ENCODE assay signal across 26 mouse cellular contexts in the genomic region with DNA sequence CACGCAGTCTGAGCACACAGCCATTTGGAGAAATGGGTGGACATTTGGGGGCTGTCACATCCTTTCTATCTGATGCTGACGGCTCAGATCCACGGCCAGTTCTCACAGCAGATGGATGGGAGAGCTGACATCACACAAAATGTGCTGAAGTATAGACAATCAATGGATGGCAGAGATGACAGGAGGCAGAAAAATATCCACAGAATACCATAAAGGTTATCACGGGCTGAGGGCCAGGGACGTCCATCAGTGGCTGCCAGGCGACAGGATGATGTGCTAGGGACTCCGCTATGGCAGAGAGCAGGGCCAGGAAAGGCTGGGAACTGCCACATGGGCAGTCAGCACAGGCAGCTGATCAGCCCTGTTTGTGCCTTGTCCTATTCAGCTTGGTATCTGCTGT.
DNase-seq lines count a peak whose midpoint lies in the region; ATAC-seq and TF ChIP-seq lines count a peak whose summit lies in the region.
"Had no signal": no experiment of that assay in that cellular context is flagged by ENCODE, and none has a peak within 500 bp of the region (broad histone marks: within the 10 kb centered on the region; RNA-seq: fewer than 3 reads in every experiment).

No protein-coding gene starts in this region.

- peak; percentile 61 for DNase-seq in forebrain, embryonic 14.5 days (ENCODE audit: low spot score)
- DNase-seq in forebrain, embryonic 11.5 days (ENCODE audit: low spot score) = no peak
- DNase-seq in layer of hippocampus, postnatal 14 days (ENCODE audit: low spot score in 2 of 2) = peak; percentile 49 to 72
- DNase-seq in layer of hippocampus, postnatal 36 days = no peak
- DNase-seq in neural tube, embryonic 10.5 days (ENCODE audit: extremely low spot score, low spot score) = no peak
- peak; percentile 74 for DNase-seq in forebrain, postnatal 0 days
- DNase-seq in frontal cortex, adult 2 months (ENCODE audit: extremely low spot score in 1 of 2, low spot score in 1 of 2) = no peak
- DNase-seq: adrenal gland, postnatal 36 days; cerebellum, adult 8-10 months; gastrocnemius, postnatal 25 days; heart, adult 11 months; kidney, adult 8-10 months; kidney, postnatal 10 days; lung, embryonic 14.5 days; lung, postnatal 14 days; right cerebral cortex, postnatal 14 days had no signal

- H3K9me3 ChIP-seq in forebrain, embryonic 14.5 days (replicated peaks; ENCODE audit: control insufficient read depth, low read length) = no peaks in the 10 kb centered on the region; the same call in 1 of the 2 replicates
- H3K9me3 ChIP-seq in forebrain, embryonic 11.5 days (ENCODE audit: control insufficient read depth, low read length) = no peaks in the 10 kb centered on the region
- no peaks in the 10 kb centered on the region for H3K9me3 ChIP-seq in neural tube, embryonic 13.5 days
- no peaks in the 10 kb centered on the region for H3K9me3 ChIP-seq in forebrain, postnatal 0 days (ENCODE audit: low read length)
- H3K9me3 ChIP-seq: heart, embryonic 10.5 days; heart, embryonic 15.5 days; limb, embryonic 12.5 days; liver, embryonic 15.5 days; stomach, embryonic 15.5 days had no signal

- ATAC-seq in forebrain, embryonic 14.5 days = peak; percentile 66; the same call in 1 of the 2 replicates
- no peak for ATAC-seq in forebrain, embryonic 11.5 days (replicated peaks; ENCODE audit: low FRiP score)
- no peak for ATAC-seq in neural tube, embryonic 13.5 days (ENCODE audit: low read depth)
- peak; percentile 87 for ATAC-seq in forebrain, postnatal 0 days
- ATAC-seq: CD4-positive, CD25-positive, alpha-beta regulatory T cell, adult 4 months; intestine, embryonic 16.5 days had no signal

- H3K27me3 ChIP-seq in forebrain, embryonic 14.5 days (replicated peaks; ENCODE audit: control insufficient read depth, insufficient read depth, low read length) = no peaks in the 10 kb centered on the region
- H3K27me3 ChIP-seq in forebrain, embryonic 11.5 days (ENCODE audit: control insufficient read depth, insufficient read depth, low read length) = no peaks in the 10 kb centered on the region
- H3K27me3 ChIP-seq in neural tube, embryonic 13.5 days = no peaks in the 10 kb centered on the region
- H3K27me3 ChIP-seq in forebrain, postnatal 0 days (ENCODE audit: insufficient read depth, low read length) = no peaks in the 10 kb centered on the region
- H3K27me3 ChIP-seq: heart, embryonic 15.5 days; limb, embryonic 12.5 days; liver, embryonic 15.5 days; stomach, embryonic 15.5 days had no signal

- H3K27ac ChIP-seq in forebrain, embryonic 14.5 days (ENCODE audit: low read depth, low read length) = peak overlapping the region; percentile 75
- no peak overlapping the region for H3K27ac ChIP-seq in forebrain, embryonic 11.5 days (ENCODE audit: low read depth, low read length)
- no peak overlapping the region for H3K27ac ChIP-seq in neural tube, embryonic 13.5 days (replicated peaks)
- peak overlapping the region; percentile 60 for H3K27ac ChIP-seq in forebrain, postnatal 0 days (ENCODE audit: low read depth, low read length)
- H3K27ac ChIP-seq: heart, embryonic 10.5 days; heart, embryonic 15.5 days; limb, embryonic 12.5 days; liver, embryonic 15.5 days; stomach, embryonic 15.5 days had no signal

- 75% methylated on average over 7 of the region's 7 CpGs for WGBS in forebrain, embryonic 14.5 days
- 91% methylated on average over 7 of the region's 7 CpGs for WGBS in forebrain, embryonic 11.5 days
- 78% methylated on average over 7 of the region's 7 CpGs for WGBS in neural tube, embryonic 13.5 days
- WGBS in forebrain, postnatal 0 days = 54% methylated on average over 7 of the region's 7 CpGs

- no peak overlapping the region for H3K4me2 ChIP-seq in forebrain, embryonic 14.5 days (ENCODE audit: low read length)
- H3K4me2 ChIP-seq in forebrain, embryonic 11.5 days (ENCODE audit: low read depth, low read length, severe bottlenecking) = no peak overlapping the region
- H3K4me2 ChIP-seq in neural tube, embryonic 13.5 days = no peak overlapping the region
- H3K4me2 ChIP-seq in forebrain, postnatal 0 days (ENCODE audit: low read depth) = no peak overlapping the region
- H3K4me2 ChIP-seq: heart, embryonic 15.5 days; limb, embryonic 12.5 days; liver, embryonic 15.5 days; lung, embryonic 14.5 days; stomach, embryonic 15.5 days had no signal

- H3K9ac ChIP-seq in forebrain, embryonic 14.5 days (ENCODE audit: low read length) = no peak overlapping the region
- H3K9ac ChIP-seq in forebrain, embryonic 11.5 days (ENCODE audit: low read length) = no peak overlapping the region
- 0 out of 2 replicates have a peak overlapping the region, but pooled peaks have one; percentile 17 for H3K9ac ChIP-seq in neural tube, embryonic 13.5 days
- H3K9ac ChIP-seq in forebrain, postnatal 0 days = no peak overlapping the region
- H3K9ac ChIP-seq: heart, embryonic 15.5 days; limb, embryonic 12.5 days; liver, embryonic 15.5 days; lung, embryonic 14.5 days; stomach, embryonic 15.5 days had no signal

- H3K4me3 ChIP-seq in forebrain, embryonic 14.5 days (ENCODE audit: low read depth, low read length) = no peak overlapping the region
- H3K4me3 ChIP-seq in forebrain, embryonic 11.5 days (ENCODE audit: low read depth, low read length) = no peak overlapping the region
- no peak overlapping the region for H3K4me3 ChIP-seq in neural tube, embryonic 13.5 days
- no peak overlapping the region for H3K4me3 ChIP-seq in forebrain, postnatal 0 days (ENCODE audit: low read depth, low read length)
- H3K4me3 ChIP-seq: erythroblast, embryonic 14.5 days; heart, embryonic 10.5 days; heart, embryonic 15.5 days; limb, embryonic 12.5 days; liver, embryonic 15.5 days; myocyte; stomach, embryonic 15.5 days had no signal

- no peaks in the 10 kb centered on the region for H3K4me1 ChIP-seq in forebrain, embryonic 14.5 days (ENCODE audit: control insufficient read depth, insufficient read depth, low read length)
- H3K4me1 ChIP-seq in forebrain, embryonic 11.5 days (replicated peaks; ENCODE audit: control insufficient read depth, insufficient read depth, low read length) = no peaks in the 10 kb centered on the region
- H3K4me1 ChIP-seq in neural tube, embryonic 13.5 days (replicated peaks) = no peaks in the 10 kb centered on the region
- H3K4me1 ChIP-seq in forebrain, postnatal 0 days (ENCODE audit: insufficient read depth) = no peaks in the 10 kb centered on the region
- H3K4me1 ChIP-seq: heart, embryonic 15.5 days; liver, embryonic 15.5 days; stomach, embryonic 15.5 days had no signal

- H3K36me3 ChIP-seq in forebrain, embryonic 14.5 days (ENCODE audit: control insufficient read depth, insufficient read depth, low read length) = no peaks in the 10 kb centered on the region
- H3K36me3 ChIP-seq in forebrain, embryonic 11.5 days (ENCODE audit: control insufficient read depth, insufficient read depth, low read length) = no peaks in the 10 kb centered on the region
- H3K36me3 ChIP-seq in neural tube, embryonic 13.5 days = no peaks in the 10 kb centered on the region
- no peaks in the 10 kb centered on the region for H3K36me3 ChIP-seq in forebrain, postnatal 0 days (ENCODE audit: insufficient read depth)
- H3K36me3 ChIP-seq: heart, embryonic 10.5 days; heart, embryonic 15.5 days; liver, embryonic 15.5 days; stomach, embryonic 15.5 days had no signal

- TF ChIP-seq CTCF in forebrain, postnatal 0 days (IDR thresholded peaks at IDR 0.05; ENCODE audit: low read depth) = no peak

Comparison
In these comparisons a context has a peak if more than half of its experiments do, and no peak if none do; other contexts are left out.
1. ATAC-seq: peak in forebrain, embryonic 14.5 days (single experiment) and forebrain, postnatal 0 days (single experiment); none in forebrain, embryonic 11.5 days (single experiment) and neural tube, embryonic 13.5 days (single experiment).
2. DNase-seq: peak in forebrain, embryonic 14.5 days (single experiment), layer of hippocampus, postnatal 14 days (2 of 2) and forebrain, postnatal 0 days (single experiment); none in forebrain, embryonic 11.5 days (single experiment), layer of hippocampus, postnatal 36 days (0 of 2), neural tube, embryonic 10.5 days (single experiment) and frontal cortex, adult 2 months (0 of 2).
3. H3K27ac ChIP-seq: peak in forebrain, embryonic 14.5 days (single experiment) and forebrain, postnatal 0 days (single experiment); none in forebrain, embryonic 11.5 days (single experiment) and neural tube, embryonic 13.5 days (single experiment).